Mouse (Mus musculus) kidney, embryonic 15.5 days (tissue): Measurements from ENCODE around the gene Fgfr1op. TPM values are rescaled to one million over a fixed set of nuclear protein-coding genes. Genes with fewer than 3 reads are reported as not detected.
"Not testable (repeated sequence)": the region's sequence is repeated elsewhere in the genome, so short reads cannot be mapped to it uniquely, and the experiment has no call there.

ENCODE experiments used
- ATAC-seq: fragments of 200-750 bp; cut with Nextera tagmentation; replicated peaks from 2 replicates; pipeline ENCODE4 v1.8.0; 2017; ENCODE audit warnings: moderate TSS enrichment; ENCODE audit not compliant: low FRiP score
- H3K27ac ChIP-seq: fragments of 300-500 bp; sonication (generic); 2 replicates; pipeline ENCODE4 v1.5.1; 2015; ENCODE audit warnings: mild to moderate bottlenecking, inconsistent platforms
- H3K27me3 ChIP-seq: fragments of 300-500 bp; sonication (generic); 2 replicates; pipeline ENCODE4 v1.6.1; 2015; ENCODE audit warnings: inconsistent platforms
- H3K36me3 ChIP-seq: fragments of 300-500 bp; sonication (generic); 2 replicates; pipeline ENCODE4 v1.6.1; 2015; ENCODE audit warnings: inconsistent platforms
- H3K4me1 ChIP-seq: fragments of 300-500 bp; sonication (generic); 2 replicates; pipeline ENCODE4 v1.6.1; 2015; ENCODE audit warnings: inconsistent platforms
- H3K4me2 ChIP-seq: fragments of 300-500 bp; sonication (generic); 2 replicates; pipeline ENCODE4 v1.6.1; 2015; ENCODE audit warnings: moderate library complexity, mild to moderate bottlenecking, inconsistent platforms
- H3K4me3 ChIP-seq: fragments of 300-500 bp; sonication (generic); replicated peaks from 2 replicates; pipeline ENCODE4 v1.5.1; 2015; ENCODE audit warnings: mild to moderate bottlenecking, inconsistent platforms
- H3K9ac ChIP-seq: fragments of 300-500 bp; sonication (generic); 2 replicates; pipeline ENCODE4 v1.6.1; 2015; ENCODE audit warnings: mild to moderate bottlenecking, inconsistent platforms
- H3K9me3 ChIP-seq: fragments of 300-500 bp; sonication (generic); replicated peaks from 2 replicates; pipeline ENCODE4 v1.6.1; 2016; ENCODE audit warnings: inconsistent platforms
- WGBS: fragments of 180-500 bp; shearing (Covaris S2); methylation state at CpG from one replicate; pipeline ENCODE4 v1.1.7; 2015; ENCODE audit warnings: mixed read lengths; 5-methylcytosine and 5-hydroxymethylcytosine counted together
- polyA plus RNA-seq: library from polyadenylated mRNA; unstranded; fragments of >200 nt; fragmentation: Nextera tagmentation; extraction: Ambion mirVana; gene quantifications from 2 replicates; pipeline ENCODE4 v1.2.1, GENCODE M21; 2015

The Fgfr1op gene
- polyA plus RNA-seq, 1 experiment from 2014 or later: 38.7 TPM

DNA sequence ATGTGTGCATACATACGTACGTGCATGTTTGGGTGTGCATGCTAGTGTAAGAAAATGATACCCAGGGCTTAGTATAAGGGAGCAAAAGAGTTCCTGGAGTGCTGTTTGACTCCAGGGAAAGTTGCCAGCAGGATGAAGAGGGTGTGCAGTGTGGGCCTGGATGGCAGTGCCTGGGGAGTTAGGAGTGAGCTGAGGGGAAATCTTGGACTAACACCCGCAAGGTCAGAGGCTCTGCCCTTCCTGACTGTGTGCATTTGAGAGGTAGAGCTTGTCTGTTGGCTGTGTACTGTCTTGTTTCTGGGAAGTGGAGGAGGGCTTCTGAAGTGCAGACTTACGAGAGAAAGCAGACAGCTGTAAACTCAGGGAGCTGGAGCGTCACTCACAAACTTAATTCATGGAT lies 18.5 kb downstream of the Fgfr1op start:
- no peak overlapping the region for H3K9ac ChIP-seq
- H3K4me2 ChIP-seq: no peak overlapping the region
- peak overlapping the region; percentile 60 for H3K27ac ChIP-seq
- H3K27me3 ChIP-seq: no peaks in the 10 kb centered on the region
- H3K4me1 ChIP-seq: peaks cover 18% of the 10 kb centered on the region; the same call in 1 of the 2 replicates
- no peak overlapping the region for H3K4me3 ChIP-seq
- 39% methylated on average over 5 of the region's 5 CpGs for WGBS
- peak; percentile 25; the same call in 1 of the 2 replicates for ATAC-seq
- no peaks in the 10 kb centered on the region for H3K9me3 ChIP-seq
- H3K36me3 ChIP-seq: peaks cover 88% of the 10 kb centered on the region

- no peak overlapping the region for H3K4me3 ChIP-seq
- H3K4me2 ChIP-seq: no peak overlapping the region
- H3K9me3 ChIP-seq: no peaks in the 10 kb centered on the region
- peaks cover 18% of the 10 kb centered on the region; the same call in 1 of the 2 replicates for H3K4me1 ChIP-seq
- H3K36me3 ChIP-seq: peaks cover 88% of the 10 kb centered on the region
- ATAC-seq: no peak; the same call in 1 of the 2 replicates
- no peaks in the 10 kb centered on the region for H3K27me3 ChIP-seq
- H3K27ac ChIP-seq: peak overlapping the region; percentile 60; the same call in 1 of the 2 replicates
- 46% methylated on average over 7 of the region's 7 CpGs for WGBS
- no peak overlapping the region for H3K9ac ChIP-seq
These were observed 18.9 kb downstream of the Fgfr1op start for GRCm38 (mm10) chr17:8184217-8184616.

GRCm38 (mm10) chr17:8193678-8194077 lies 28.4 kb downstream of the Fgfr1op start:
- Histone ChIP-seq H3K4me1 (no peaks in the 10 kb centered on the region), H3K4me2 (no peak overlapping the region), H3K4me3 (no peak overlapping the region), H3K27me3 (no peaks in the 10 kb centered on the region), H3K27ac (no peak overlapping the region), H3K9ac (no peak overlapping the region), H3K9me3 (no peaks in the 10 kb centered on the region), H3K36me3 (peaks cover 76% of the 10 kb centered on the region)
- no peak for ATAC-seq
- 42% methylated on average over 8 of the region's 8 CpGs for WGBS

DNA sequence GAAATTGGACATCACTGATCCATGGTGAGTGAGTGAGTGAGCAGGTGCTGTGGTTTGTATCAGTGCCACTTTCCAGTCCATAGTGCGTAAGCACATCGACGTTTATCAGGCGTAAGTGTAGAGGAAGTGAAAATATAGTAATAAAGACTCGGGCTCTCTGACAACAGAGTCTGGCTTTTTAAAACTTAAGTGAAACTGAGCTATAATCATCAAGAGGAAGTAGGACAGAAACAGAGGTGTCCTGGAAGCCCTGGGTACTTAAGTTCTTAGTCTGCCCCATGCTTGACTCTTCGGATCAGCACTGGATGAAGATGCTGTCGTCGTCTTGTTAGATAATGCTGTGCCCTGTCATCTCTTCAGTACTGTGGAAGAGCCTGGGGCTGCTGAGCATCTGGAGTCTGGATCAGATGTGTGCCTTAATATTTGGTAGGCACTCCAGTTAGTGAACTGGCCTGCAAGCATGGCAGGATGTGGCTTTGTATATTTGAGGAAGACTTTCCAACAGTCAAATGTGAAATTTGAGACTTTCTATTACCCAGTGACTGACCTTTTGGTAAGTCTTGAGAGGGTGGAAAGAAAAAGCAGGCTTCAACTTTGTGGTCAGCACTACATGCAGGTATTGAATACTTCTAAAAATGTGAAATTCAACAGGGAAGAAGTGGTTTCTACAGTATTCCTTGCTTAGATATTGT lies 30.5 kb downstream of the Fgfr1op start:
- Histone ChIP-seq H3K4me2 (no peak overlapping the region), H3K27ac (no peak overlapping the region), H3K9ac (no peak overlapping the region), H3K27me3 (no peaks in the 10 kb centered on the region), H3K9me3 (no peaks in the 10 kb centered on the region), H3K36me3 (peaks cover 54% of the 10 kb centered on the region), H3K4me3 (no peak overlapping the region), H3K4me1 (no peaks in the 10 kb centered on the region)
- ATAC-seq: no peak
- WGBS: 93% methylated on average over 8 of the region's 8 CpGs

DNA sequence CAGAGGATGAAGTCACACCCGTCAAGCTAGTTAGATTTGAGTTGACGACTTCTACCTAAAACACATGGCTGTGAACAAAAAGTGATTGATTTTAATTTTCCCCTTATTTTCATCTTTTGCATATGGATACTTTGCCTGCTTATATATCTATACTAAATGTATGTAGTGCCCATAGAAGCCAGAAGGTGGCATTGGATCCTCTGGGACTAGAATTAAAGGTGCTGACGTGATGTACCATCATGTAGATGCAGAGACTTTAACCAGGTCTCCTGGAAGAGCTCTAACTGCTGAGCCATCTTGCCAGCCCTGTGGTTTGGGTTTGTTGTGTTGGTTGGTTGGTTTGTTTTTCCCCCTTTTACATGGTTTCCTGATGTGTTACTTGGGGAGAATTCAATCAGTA lies 32.4 kb downstream of the Fgfr1op start:
- WGBS: 73% methylated on average over 3 of the region's 3 CpGs
- no peaks in the 10 kb centered on the region for H3K9me3 ChIP-seq
- no peak overlapping the region for H3K9ac ChIP-seq
- H3K4me1 ChIP-seq: no peaks in the 10 kb centered on the region
- no peaks in the 10 kb centered on the region for H3K27me3 ChIP-seq
- H3K27ac ChIP-seq: no peak overlapping the region
- ATAC-seq: no peak
- no peak overlapping the region for H3K4me3 ChIP-seq
- peaks cover 41% of the 10 kb centered on the region for H3K36me3 ChIP-seq
- H3K4me2 ChIP-seq: no peak overlapping the region

DNA sequence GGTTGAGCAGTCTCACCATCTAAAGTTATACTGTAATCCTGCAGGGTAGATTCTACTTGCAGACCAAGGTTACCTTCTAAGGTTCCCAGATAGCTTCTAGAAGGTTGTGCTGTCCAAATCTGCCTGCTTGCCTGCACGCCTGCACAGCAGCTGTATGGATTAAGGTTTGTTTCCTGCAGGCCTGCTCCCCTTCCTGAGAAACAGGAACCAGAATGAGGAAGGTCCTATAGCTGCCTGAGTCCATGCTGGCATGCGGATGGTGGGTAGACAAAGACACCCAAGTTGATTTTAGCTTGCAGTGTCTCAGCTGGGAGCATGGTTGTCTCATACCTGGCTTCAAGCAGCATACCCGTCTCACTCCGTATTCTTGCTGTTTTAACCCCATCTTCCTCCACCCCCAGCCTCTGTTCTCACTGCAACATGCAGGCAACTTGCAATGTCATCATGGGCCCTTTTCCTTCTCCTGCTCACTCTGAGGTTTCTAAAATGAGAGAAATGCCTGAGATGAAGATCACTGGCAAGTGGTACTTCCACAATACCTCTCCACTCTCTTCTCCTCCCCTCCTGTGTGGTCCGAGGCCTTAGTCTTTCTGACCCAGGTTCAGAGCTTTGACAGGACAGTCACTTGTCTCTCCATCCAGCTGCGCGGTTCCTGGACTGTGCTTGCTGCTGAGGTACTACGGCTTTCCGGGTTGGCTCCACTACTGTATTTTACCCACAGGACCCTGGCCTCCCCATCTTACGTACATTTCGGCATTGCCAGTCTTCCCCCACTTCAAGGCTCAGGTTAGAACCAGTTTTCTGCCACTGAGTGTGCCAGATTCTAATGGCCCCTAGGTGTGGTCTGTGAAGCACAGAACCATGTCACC lies 34.0 kb downstream of the Fgfr1op start:
- no peaks in the 10 kb centered on the region for H3K27me3 ChIP-seq
- no peak overlapping the region for H3K4me3 ChIP-seq
- ATAC-seq: no peak
- no peak overlapping the region for H3K4me2 ChIP-seq
- 0 out of 2 replicates have a peak overlapping the region, but pooled peaks have one; percentile 3 for H3K27ac ChIP-seq
- no peak overlapping the region for H3K9ac ChIP-seq
- peaks cover 27% of the 10 kb centered on the region for H3K36me3 ChIP-seq
- H3K4me1 ChIP-seq: no peaks in the 10 kb centered on the region
- H3K9me3 ChIP-seq: no peaks in the 10 kb centered on the region
- WGBS: 83% methylated on average over 11 of the region's 11 CpGs

DNA sequence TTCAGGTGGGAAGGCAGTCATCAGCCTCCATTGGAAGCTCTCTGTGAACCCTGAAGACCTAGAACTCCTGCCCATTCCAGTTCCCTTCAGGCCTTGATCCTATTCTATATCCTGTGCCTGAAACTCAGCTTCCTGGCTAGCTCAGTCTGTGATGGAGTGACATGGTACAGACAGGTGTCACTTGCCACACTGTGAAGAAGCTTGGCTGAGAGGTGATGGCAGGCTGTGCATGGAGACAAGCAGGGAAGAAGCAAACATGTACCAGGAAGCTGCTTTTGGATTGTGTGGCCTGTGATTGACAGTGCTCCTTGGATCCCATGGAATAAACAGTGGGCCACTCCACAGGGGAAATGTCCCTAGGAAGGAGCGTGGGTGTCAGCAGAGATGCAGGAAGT lies 34.6 kb downstream of the Fgfr1op start:
- Histone ChIP-seq H3K4me1 (no peaks in the 10 kb centered on the region), H3K9me3 (no peaks in the 10 kb centered on the region), H3K36me3 (peaks cover 21% of the 10 kb centered on the region), H3K9ac (no peak overlapping the region), H3K4me2 (no peak overlapping the region), H3K27ac (0 out of 2 replicates have a peak overlapping the region, but pooled peaks have one; percentile 3), H3K27me3 (no peaks in the 10 kb centered on the region), H3K4me3 (no peak overlapping the region)
- ATAC-seq: no peak
- WGBS: 79% methylated on average over 1 of the region's 1 CpGs

DNA sequence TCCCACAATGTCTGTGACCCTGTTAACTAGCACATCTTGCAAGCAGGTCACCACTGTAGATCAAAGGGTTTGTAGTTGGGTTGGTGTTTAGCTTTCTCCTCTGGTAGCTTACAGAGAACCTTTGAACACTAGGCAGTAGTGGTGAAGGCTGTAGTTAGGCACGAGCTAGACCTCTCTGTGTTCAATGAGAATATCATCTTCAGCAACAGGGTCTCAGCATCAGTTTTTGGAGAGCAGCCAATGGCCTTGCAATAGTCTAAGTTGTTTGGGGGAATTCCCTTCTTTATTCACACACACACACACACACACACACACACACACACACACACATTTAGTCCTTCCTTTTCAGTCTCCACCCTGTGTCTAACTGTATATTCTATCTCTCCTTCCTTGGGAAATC lies 38.2 kb downstream of the Fgfr1op start:
- WGBS: 79% methylated on average over 1 of the region's 1 CpGs
- no peak for ATAC-seq
- Histone ChIP-seq H3K9me3 (no peaks in the 10 kb centered on the region), H3K4me2 (no peak overlapping the region), H3K4me1 (no peaks in the 10 kb centered on the region), H3K27me3 (no peaks in the 10 kb centered on the region), H3K27ac (no peak overlapping the region), H3K36me3 (no peaks in the 10 kb centered on the region), H3K9ac (no peak overlapping the region), H3K4me3 (no peak overlapping the region)

GRCm38 (mm10) chr17:8205221-8205631 lies 39.9 kb downstream of the Fgfr1op start:
- WGBS: 76% methylated on average over 1 of the region's 1 CpGs
- H3K4me2 ChIP-seq, H3K27ac ChIP-seq, H3K4me3 ChIP-seq, H3K27me3 ChIP-seq, H3K9ac ChIP-seq, H3K4me1 ChIP-seq, H3K36me3 ChIP-seq, H3K9me3 ChIP-seq, ATAC-seq: not testable (repeated sequence)

- H3K4me2 ChIP-seq: no peak overlapping the region
- H3K36me3 ChIP-seq: no peaks in the 10 kb centered on the region
- H3K4me1 ChIP-seq: no peaks in the 10 kb centered on the region
- WGBS: 88% methylated on average over 5 of the region's 5 CpGs
- H3K9me3 ChIP-seq: no peaks in the 10 kb centered on the region
- H3K4me3 ChIP-seq: no peak overlapping the region
- no peaks in the 10 kb centered on the region for H3K27me3 ChIP-seq
- no peak for ATAC-seq
- no peak overlapping the region for H3K9ac ChIP-seq
- H3K27ac ChIP-seq: no peak overlapping the region
These were observed 41.4 kb downstream of the Fgfr1op start for GRCm38 (mm10) chr17:8206691-8207090.

DNA sequence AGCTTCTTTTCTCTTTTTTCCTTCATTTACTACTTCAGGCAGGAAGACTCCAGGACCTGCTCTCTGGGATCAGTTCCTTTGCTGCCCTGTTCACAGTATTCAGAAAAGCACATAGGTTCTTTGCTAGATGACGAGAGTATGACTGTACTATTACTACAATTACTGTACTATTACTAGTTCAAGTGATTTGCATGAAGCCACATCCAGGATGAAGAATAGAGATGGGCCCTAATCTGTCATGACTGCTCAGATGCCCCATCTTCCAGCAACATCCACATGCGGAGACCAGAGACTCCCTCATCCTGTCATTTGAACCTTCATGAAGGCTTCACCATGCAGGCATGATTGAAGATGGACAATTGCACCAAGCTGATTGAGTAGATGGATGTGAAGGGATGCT lies 44.4 kb downstream of the Fgfr1op start:
- no peak for ATAC-seq
- H3K4me2 ChIP-seq: no peak overlapping the region
- WGBS: 93% methylated on average over 2 of the region's 2 CpGs
- H3K36me3 ChIP-seq: no peaks in the 10 kb centered on the region
- H3K9me3 ChIP-seq: no peaks in the 10 kb centered on the region
- H3K4me3 ChIP-seq: no peak overlapping the region
- H3K9ac ChIP-seq: no peak overlapping the region
- H3K4me1 ChIP-seq: no peaks in the 10 kb centered on the region
- H3K27ac ChIP-seq: no peak overlapping the region
- no peaks in the 10 kb centered on the region for H3K27me3 ChIP-seq

DNA sequence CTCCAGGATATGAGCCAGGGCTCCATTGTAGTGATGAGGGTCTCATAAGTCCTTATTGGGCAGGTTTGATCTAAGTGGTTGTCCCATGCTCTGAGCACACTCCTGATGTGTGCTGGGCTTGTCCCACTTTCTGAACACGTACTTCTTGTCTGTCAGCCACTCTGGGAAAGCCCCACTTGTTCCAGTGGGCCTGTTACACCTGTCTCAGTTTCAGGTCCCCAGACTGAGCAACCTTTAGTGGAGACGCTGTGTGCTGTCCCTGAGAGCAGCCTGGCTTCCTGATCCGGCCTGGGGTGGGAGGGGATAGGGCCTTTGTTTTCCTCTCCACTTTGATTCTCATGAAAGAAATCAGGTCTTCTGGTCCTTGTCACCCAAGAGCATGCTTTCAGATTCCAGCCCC lies 44.9 kb downstream of the Fgfr1op start:
- no peak for ATAC-seq
- Histone ChIP-seq H3K9ac (no peak overlapping the region), H3K36me3 (no peaks in the 10 kb centered on the region), H3K9me3 (no peaks in the 10 kb centered on the region), H3K4me2 (no peak overlapping the region), H3K4me3 (no peak overlapping the region), H3K4me1 (no peaks in the 10 kb centered on the region), H3K27me3 (no peaks in the 10 kb centered on the region), H3K27ac (no peak overlapping the region)
- WGBS: 70% methylated on average over 3 of the region's 3 CpGs
